Mouse (Mus musculus) ES-E14 (cell line): ENCODE data around the gene Ryr1.

ENCODE experiments used
- CHD2 ChIP-seq: IDR thresholded peaks from 2 replicates; pipeline ENCODE4 v1.6.1; 2014; ENCODE audit warnings: mild to moderate bottlenecking, low read depth, low read length, inconsistent platforms
- HCFC1 ChIP-seq: IDR thresholded peaks from 2 replicates; pipeline ENCODE4 v1.6.1; 2012; ENCODE audit warnings: low read length, inconsistent platforms, borderline replicate concordance; ENCODE audit not compliant: insufficient read depth
- MAFK ChIP-seq: IDR thresholded peaks from 2 replicates; pipeline ENCODE4 v1.6.1; 2014; ENCODE audit warnings: mild to moderate bottlenecking, low read depth, low read length, inconsistent platforms; ENCODE audit not compliant: insufficient read depth
- ZC3H11A ChIP-seq: IDR thresholded peaks from 2 replicates; pipeline ENCODE4 v1.6.1; 2012; ENCODE audit warnings: low read depth, mild to moderate bottlenecking, inconsistent platforms, low read length, borderline replicate concordance
- ZNF384 ChIP-seq: IDR thresholded peaks from 2 replicates; pipeline ENCODE4 v1.6.1; 2012; ENCODE audit warnings: low read depth, low read length, inconsistent platforms

DNA sequence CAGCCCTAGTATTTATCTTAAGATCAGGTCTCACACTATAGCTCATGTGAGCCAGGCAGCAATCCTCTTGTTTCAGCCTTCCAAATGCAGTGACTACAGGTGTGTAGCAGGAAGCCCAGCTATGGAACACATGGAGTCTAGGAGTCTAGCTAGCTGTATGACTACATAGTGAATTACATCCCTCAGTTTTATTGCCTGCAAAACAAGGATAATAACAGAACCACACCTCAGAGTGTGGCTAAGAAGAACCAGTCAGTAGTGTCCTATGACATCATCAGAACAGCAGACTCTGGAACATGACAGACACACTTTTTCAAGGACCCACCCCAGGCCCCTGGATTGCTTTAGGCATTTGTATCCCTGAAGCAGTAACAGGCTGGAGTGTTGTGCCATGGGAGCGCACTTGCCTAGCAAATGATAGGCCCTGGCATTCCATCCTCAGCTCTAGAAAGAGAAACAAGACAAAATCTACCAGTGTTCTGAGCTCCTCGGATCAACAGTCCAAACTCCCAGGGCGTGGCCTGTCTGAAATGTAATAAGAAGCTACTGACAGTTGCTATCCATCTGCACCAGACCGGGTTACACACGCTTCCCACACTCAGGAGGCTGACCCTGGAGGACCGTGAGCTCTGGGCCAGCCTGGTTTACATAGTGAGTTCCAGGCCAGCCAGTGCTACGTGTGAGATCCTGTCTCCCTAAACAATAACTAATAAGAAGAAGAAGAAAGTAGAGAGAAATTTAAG, 21.8 kb upstream of the Ryr1 start:
- no peak for TF ChIP-seq HCFC1
- TF ChIP-seq ZNF384 = no peak
- no peak for TF ChIP-seq CHD2
- no peak for TF ChIP-seq ZC3H11A
- TF ChIP-seq MAFK = no peak
